Mouse (Mus musculus) inflammation-experienced regulatory T-cells, adult 6 months (primary cell): ENCODE results near the gene Gm34653. TPM values are rescaled to one million over a fixed set of nuclear protein-coding genes. Genes with fewer than 3 reads are reported as not detected.

Experiments
- polyA plus RNA-seq, 3 experiments: library from polyadenylated mRNA; unstranded; fragments of 100-300 nt; shearing (Covaris generic); gene quantifications; one replicate each; pipeline ENCODE4 v1.2.1; 2017

Gene Gm34653
- polyA plus RNA-seq, 3 experiments from 2014 or later = not detected

Other genes starting within 250 kb of the Gm34653 start
- gene Gapvd1, start 77.8 kb upstream of the Gm34653 start, polyA plus RNA-seq = 10 to 100 TPM; 45.5 to 69.9 (median 60.5) TPM
- gene Hspa5, start 61.0 kb upstream of the Gm34653 start, polyA plus RNA-seq = 100 to 1,000 TPM; 576 to 769 (median 638) TPM
- 10 to 100 TPM; 53.6 to 62.6 (median 58.1) TPM for gene Rabepk, start 33.1 kb upstream of the Gm34653 start, polyA plus RNA-seq
- 10 to 100 TPM; 62.7 to 77.2 (median 72.8) TPM for gene Fbxw2, start 6.7 kb upstream of the Gm34653 start, polyA plus RNA-seq
- gene Cutal, start 41.4 kb downstream of the Gm34653 start, polyA plus RNA-seq = not detected
- gene Psmd5, start 42.0 kb downstream of the Gm34653 start, polyA plus RNA-seq = 10 to 100 TPM; 60.2 to 83.4 (median 72.6) TPM
- gene Phf19, start 81.0 kb downstream of the Gm34653 start, polyA plus RNA-seq = 1 to 10 TPM; 1.1 to 3.9 (median 1.2) TPM
- gene Traf1, start 128.8 kb downstream of the Gm34653 start, polyA plus RNA-seq = 100 to 1,000 TPM; 240 to 310 (median 304) TPM
- gene Hc, start 228.4 kb downstream of the Gm34653 start, polyA plus RNA-seq = under 1 TPM in 2 of 3 experiments, not detected in 1; 0.40 to 0.43 TPM